Mouse (Mus musculus) heart, postnatal 10 days (tissue): ENCODE results near the gene Gdpd2. TPM values are rescaled to one million over a fixed set of nuclear protein-coding genes. Genes with fewer than 3 reads are reported as not detected.

Experiments
- DNase-seq, 2 experiments: peaks; one replicate each; pipeline ENCODE4 v3.0.0; 2021
- intact Hi-C: fragments of 180-260 bp; cut with DNase I; formaldehyde crosslinking; loops from one replicate; pipeline ENCODE4 v1.15.1; 2025
- total RNA-seq, 2 experiments: library from RNA; stranded (reverse); gene quantifications; 2 replicates each; pipeline ENCODE4 v1.2.3; 2021

The Gdpd2 gene
- total RNA-seq: under 1 TPM in 1 of 2 experiments, not detected in 1; 0.55 TPM

- intact Hi-C loops: loop anchor here (10.0 kb wide), 2 partner anchors 105 to 205 kb away; partner anchors contain the start of genes Dgat2l6, Kif4 and Pdzd11
Observed at GRCm38 (mm10) chrX:100729665-100730188, at the start of gene Gdpd2. Gene Gdpd2 (plus strand): TSS chrX:100729873.

GRCm38 (mm10) chrX:100686527-100686926 lies 43.1 kb upstream of the Gdpd2 start:
- intact Hi-C loops: no loop called here
- DNase-seq: no peak

More at GRCm38 (mm10) chrX:100729665-100730188, at the start of gene Gdpd2:
- peak; percentile 37 to 38 for DNase-seq

- intact Hi-C loops: no loop called here
- peak in 1 of 2 experiments; percentile 4 for DNase-seq
Observed at GRCm38 (mm10) chrX:100687360-100688032, 42.2 kb upstream of the Gdpd2 start.

- DNase-seq: no peak
- intact Hi-C loops: no loop called here
Observed at GRCm38 (mm10) chrX:100688033-100688370, 41.7 kb upstream of the Gdpd2 start.

- intact Hi-C loops: no loop called here
Observed at GRCm38 (mm10) chrX:100696776-100697175, 32.9 kb upstream of the Gdpd2 start.

GRCm38 (mm10) chrX:100708032-100708431 lies 21.6 kb upstream of the Gdpd2 start:
- DNase-seq: no peak
- intact Hi-C loops: no loop called here

More at GRCm38 (mm10) chrX:100696776-100697175, 32.9 kb upstream of the Gdpd2 start:
- DNase-seq: no peak

- no peak for DNase-seq
- intact Hi-C loops: no loop called here
Observed at GRCm38 (mm10) chrX:100716173-100716572, 13.5 kb upstream of the Gdpd2 start.

DNA sequence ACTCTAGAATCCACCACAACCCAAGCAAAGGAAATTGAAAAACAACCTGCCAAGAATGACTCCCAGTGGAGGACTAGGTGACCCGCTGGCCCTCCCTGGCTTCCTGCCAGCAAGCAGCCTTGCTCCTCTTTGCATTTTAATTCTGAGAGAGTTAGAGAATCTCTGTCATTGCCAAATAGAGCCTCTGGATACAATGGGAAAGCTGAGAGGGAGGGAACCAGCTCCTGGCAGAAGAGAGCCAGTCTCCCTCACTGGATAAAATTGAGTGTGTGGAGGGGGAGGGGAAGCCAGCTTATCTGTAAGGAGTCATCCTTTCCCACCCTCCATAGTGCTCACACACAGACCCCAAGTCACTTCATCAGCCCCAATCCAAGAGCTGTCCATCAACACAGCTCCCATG lies 726 bp upstream of the Gdpd2 start:
- DNase-seq: peak; percentile 52 to 58

DNA sequence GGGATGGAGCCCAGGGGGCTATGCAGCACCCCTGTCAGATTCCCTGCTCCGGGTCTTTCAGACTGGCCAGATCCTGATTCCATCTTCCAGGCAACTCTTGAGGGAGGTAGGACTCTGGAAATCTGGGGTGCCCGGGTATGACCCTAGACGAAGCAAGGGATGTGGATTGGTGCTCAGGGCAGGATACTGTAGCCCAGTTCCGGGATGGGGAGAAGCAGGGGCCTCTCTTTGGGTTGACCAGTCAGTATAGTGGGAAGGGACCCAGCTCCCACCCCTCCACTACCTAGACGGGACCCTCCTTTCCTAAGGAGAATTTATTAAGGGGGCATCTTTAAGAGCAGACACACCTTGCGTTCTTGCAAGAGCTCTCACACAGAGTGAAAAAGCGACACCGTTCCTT lies 593 bp downstream of the Gdpd2 start:
- intact Hi-C loops: loop anchor here (10.0 kb wide), 2 partner anchors 105 to 205 kb away; partner anchors contain the start of genes Dgat2l6, Kif4 and Pdzd11
- no peak for DNase-seq

More for the DNA sequence above, 726 bp upstream of the Gdpd2 start:
- intact Hi-C loops: no loop called here

DNA sequence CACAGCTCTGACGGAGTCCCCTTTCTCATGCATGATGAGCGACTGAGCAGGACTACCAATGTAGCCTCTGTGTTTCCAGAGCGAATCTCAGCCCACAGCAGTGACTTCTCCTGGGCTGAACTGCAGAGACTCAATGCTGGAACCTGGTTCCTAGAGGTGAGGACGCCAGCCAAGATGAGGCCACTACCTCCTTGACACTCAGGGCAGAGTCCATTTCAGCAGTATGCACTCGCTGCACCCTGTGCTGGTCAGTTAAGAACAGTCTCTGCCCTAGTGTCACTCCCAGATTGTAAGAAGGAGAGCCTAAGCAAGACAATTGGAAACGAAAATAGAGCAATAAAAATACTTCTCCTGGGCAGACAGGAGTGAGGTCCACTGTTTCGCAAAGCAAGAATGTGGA lies 4.7 kb downstream of the Gdpd2 start:
- intact Hi-C loops: loop anchor here (10.0 kb wide), 2 partner anchors 110 to 210 kb away; partner anchors contain the start of genes Dgat2l6, Kif4 and Pdzd11
- no peak for DNase-seq

DNA sequence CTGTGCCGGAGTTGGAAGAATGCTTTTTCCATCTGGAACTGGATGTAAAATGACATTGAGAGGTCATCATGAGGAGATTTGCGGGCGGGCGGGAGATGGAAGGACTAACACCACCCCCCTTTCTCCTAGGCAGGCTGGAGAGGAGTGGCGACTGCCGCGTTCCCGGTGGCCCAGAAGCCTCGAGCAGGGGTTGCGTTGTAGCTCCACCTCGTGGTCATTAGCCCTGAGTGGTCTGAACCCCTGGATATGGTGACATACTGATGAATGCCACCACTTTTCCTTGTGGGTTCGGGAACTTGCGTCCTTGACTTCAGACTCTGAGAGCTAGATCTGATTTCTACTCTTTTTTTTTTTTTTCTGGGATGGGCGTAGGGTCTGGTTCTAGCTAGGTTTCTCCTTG lies 9.2 kb downstream of the Gdpd2 start:
- intact Hi-C loops: loop anchor here (10.0 kb wide), 2 partner anchors 114 to 214 kb away; partner anchors contain the start of genes Dgat2l6, Kif4 and Pdzd11
- peak; percentile 75 to 76 for DNase-seq

DNA sequence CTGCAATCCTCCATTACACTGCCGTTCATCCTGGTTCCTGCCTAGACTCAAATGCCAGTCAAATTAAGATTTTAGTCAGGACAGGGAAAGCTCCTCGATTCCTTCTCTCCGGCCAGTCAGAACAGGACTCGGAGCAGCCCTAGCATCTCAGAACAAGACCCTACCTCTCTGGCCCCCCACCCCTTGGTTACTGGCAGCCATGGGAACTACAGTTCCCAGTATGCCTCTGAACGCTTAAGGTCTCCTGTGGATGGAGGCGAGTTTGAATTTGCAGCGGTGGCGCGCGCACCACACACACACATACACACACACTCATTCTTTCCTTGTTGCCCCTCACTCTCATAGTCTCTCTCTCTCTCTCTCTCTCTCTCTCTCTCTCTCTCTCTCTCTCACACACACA lies 9.8 kb downstream of the Gdpd2 start:
- intact Hi-C loops: loop anchor here (10.0 kb wide), 2 partner anchors 115 to 215 kb away; partner anchors contain the start of genes Dgat2l6, Kif4 and Pdzd11

DNA sequence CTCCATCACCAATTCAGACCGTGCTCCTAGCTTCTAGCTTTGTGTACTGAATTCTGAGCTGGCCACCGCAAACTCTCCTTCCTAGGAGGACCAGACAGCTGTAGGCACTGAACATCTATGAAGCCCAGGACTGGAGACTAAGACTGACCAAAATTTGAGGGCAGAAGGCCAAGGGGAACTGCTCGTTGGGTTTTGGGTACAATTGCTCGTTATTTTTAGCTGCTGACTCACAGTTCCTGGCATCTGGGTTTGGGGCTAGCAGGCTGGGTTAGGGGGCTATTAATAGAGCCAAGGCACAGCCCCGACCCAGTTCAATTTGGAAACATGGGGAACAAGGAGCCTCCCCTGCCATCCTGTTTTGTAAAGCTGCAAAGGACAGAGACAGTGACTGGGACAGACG lies 11.1 kb downstream of the Gdpd2 start:
- peak; percentile 63 to 66 for DNase-seq
- intact Hi-C loops: no loop called here

More for the DNA sequence above, 9.8 kb downstream of the Gdpd2 start:
- peak; percentile 4 to 11 for DNase-seq

DNA sequence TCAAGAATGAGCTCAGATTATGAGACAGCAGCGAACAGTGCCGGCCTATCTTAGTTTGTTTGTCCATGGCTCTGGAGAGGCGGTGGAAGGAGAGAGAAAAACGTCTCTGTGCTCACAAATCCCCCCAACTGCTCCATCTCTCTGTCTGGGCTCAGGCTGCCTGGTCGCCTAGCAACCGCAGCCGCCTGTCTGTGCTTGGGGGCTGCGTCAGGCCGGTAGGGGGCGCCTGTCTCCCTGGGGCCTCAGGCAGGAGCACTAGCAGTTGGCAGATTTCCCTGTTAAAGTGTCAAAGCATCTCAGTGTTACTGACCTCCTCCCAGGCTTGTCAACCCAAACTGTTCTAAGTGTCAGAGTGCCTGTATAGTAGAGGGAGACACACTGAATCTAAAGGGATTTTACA lies 12.3 kb downstream of the Gdpd2 start:
- intact Hi-C loops: no loop called here

GRCm38 (mm10) chrX:100765855-100766254 lies 36.2 kb downstream of the Gdpd2 start:
- intact Hi-C loops: no loop called here

More for the DNA sequence above, 12.3 kb downstream of the Gdpd2 start:
- DNase-seq: peak; percentile 70 to 73

GRCm38 (mm10) chrX:100767181-100767884 lies 37.7 kb downstream of the Gdpd2 start, which contains the start of gene Dlg3:
Gene Dlg3 (plus strand): TSS chrX:100767722.
- peak; percentile 26 to 35 for DNase-seq

More at GRCm38 (mm10) chrX:100765855-100766254, 36.2 kb downstream of the Gdpd2 start:
- no peak for DNase-seq

DNA sequence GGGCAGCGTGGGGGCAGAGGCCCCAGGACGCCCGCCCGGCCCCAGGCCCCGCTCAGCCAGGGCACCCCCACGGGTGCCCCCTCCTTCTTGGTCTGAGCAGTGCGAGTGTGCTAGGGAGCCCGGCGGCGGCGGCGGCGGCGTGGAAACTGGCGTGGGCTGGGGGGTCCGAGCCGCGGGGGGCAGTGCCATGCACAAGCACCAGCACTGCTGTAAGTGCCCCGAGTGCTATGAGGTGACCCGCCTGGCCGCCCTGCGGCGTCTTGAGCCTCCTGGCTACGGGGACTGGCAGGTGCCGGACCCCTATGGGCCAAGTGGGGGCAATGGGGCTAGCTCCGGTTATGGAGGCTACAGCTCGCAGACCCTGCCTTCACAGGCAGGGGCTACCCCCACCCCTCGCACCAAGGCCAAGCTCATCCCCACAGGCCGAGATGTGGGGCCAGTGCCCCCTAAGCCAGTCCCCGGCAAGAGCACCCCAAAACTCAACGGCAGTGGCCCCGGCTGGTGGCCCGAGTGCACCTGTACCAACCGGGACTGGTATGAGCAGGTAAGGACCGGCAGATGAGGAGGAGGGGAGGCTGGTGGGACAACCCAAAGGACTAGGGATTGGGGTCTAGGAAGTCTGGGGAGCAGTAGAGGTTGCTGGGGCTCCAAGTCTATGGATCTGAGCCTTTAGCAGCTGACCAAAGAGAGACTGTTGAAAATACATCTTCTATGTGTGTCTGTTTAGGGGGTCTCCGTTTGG lies 38.4 kb downstream of the Gdpd2 start:
- intact Hi-C loops: no loop called here
- no peak for DNase-seq

More at GRCm38 (mm10) chrX:100767181-100767884, 37.7 kb downstream of the Gdpd2 start, which contains the start of gene Dlg3:
- intact Hi-C loops: no loop called here

- DNase-seq: no peak
- intact Hi-C loops: no loop called here
Observed at GRCm38 (mm10) chrX:100769281-100769680, 39.6 kb downstream of the Gdpd2 start.

DNA sequence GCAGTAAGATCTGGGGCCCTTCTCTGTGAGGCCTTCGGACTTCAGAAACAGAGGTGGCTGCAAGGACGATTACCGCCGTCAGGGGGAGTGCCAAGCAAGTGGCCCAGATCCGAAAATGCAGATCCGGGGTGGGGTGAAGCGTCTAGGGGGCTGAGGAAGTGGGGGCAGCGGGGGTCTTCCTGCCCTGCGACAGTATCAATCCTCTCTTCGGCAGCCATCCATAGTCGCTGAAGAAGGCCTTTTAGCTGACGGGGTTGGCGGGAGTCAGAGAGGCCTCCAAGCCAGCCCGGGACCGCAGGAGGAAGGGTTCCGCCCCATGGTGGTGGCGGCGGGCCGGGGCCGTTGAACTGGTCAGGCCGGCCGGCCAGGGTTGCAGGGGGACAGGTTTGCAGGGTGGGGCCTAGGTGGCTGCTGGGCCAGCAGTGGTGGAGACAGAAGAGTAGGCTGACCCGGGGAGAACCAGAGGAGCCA lies 44.7 kb downstream of the Gdpd2 start:
- intact Hi-C loops: loop anchor here (1.0 to 10.0 kb wide), 3 partner anchors 170 to 560 kb away; no protein-coding TSS in a partner anchor
- peak; percentile 72 to 76 for DNase-seq

DNA sequence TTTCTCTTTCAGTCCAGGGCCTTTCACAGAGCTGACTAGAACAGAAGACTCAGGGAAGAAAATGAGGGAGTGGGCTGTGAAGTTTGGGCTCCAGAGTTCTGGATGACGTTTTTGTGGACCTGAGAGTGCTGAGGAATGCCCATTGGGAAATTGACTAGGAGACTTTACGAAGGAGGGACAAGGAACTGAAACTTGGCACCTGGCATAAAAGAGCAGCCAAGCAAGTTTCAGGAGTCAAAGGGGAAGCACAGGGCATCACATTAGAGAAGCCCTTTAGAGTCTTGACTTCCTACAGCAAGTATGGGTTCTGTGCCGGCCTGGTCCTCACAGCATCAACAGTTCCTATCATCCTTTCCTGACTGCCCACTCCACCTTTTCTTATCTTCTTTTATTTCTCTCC lies 45.7 kb downstream of the Gdpd2 start:
- intact Hi-C loops: loop anchor here (10.0 kb wide), 2 partner anchors 349 to 559 kb away; no protein-coding TSS in a partner anchor
- DNase-seq: no peak
